Comparison of ENCODE assay signal across 14 mouse cellular contexts in the genomic region with DNA sequence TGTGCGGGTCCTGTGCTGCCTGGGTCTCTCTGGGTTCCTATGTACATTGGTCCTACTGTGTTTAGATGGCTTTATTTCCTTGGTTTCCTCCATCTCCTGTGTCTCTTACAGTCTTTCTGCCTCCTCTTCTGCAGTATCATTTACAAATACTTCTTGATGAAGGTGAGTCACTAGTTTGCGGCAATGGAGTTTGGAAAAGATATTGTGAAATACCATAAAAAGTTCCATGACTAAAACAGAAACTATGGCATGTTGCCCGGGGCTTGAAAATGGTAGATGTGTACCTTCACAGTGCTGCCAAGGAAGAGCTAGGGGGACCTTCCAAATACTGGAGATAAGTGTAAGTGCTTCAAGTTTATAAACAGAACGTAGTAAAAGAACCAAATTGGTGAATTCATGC.
"Had no signal": no experiment of that assay in that cellular context is flagged by ENCODE, and none has a peak within 500 bp of the region (broad histone marks: within the 10 kb centered on the region; RNA-seq: fewer than 3 reads in every experiment).

No protein-coding gene starts in this region.

- H3K27ac ChIP-seq: kidney, postnatal 0 days; layer of hippocampus, adult 2 months; left cerebral cortex, adult 2 months; limb, embryonic 15.5 days; liver, embryonic 12.5 days; macrophage; midbrain, embryonic 12.5 days; neural tube, embryonic 15.5 days had no signal

- H3K4me1 ChIP-seq: limb, embryonic 15.5 days; liver, embryonic 12.5 days; midbrain, embryonic 12.5 days; neural tube, embryonic 15.5 days had no signal

- DNase-seq: kidney, postnatal 4 days; lung, embryonic 14.5 days; lung, postnatal 10 days; right cerebral cortex, adult 18-20 months; right cerebral cortex, postnatal 25 days; thymus, postnatal 4 days had no signal

- H3K4me3 ChIP-seq: layer of hippocampus, adult 2 months; left cerebral cortex, adult 2 months; limb, embryonic 15.5 days; liver, embryonic 12.5 days; midbrain, embryonic 12.5 days; neural tube, embryonic 15.5 days had no signal
